Mouse (Mus musculus) midbrain, embryonic 13.5 days (tissue): ENCODE measurements around the gene Rps6ka1. TPM values are rescaled to one million over a fixed set of nuclear protein-coding genes. Genes with fewer than 3 reads are reported as not detected.
A peak's percentile ranks its signal among the peaks of the same experiment; 100 is the strongest.

ENCODE experiments used
- ATAC-seq: fragments of 200-750 bp; cut with Nextera tagmentation; 2 replicates; pipeline ENCODE4 v1.8.0; 2017; ENCODE audit warnings: mild to moderate bottlenecking, moderate TSS enrichment, moderate library complexity
- H3K27ac ChIP-seq: fragments of 300-500 bp; sonication (generic); 2 replicates; pipeline ENCODE4 v1.5.1; 2015; ENCODE audit warnings: inconsistent platforms, mild to moderate bottlenecking, moderate library complexity
- H3K27me3 ChIP-seq: fragments of 300-500 bp; sonication (generic); 2 replicates; pipeline ENCODE4 v1.6.1; 2015; ENCODE audit warnings: mild to moderate bottlenecking, inconsistent platforms
- H3K36me3 ChIP-seq: fragments of 300-500 bp; sonication (generic); 2 replicates; pipeline ENCODE4 v1.6.1; 2015; ENCODE audit warnings: mild to moderate bottlenecking, inconsistent platforms
- H3K4me1 ChIP-seq: fragments of 300-500 bp; sonication (generic); replicated peaks from 2 replicates; pipeline ENCODE4 v1.6.1; 2015; ENCODE audit warnings: inconsistent platforms
- H3K4me2 ChIP-seq: fragments of 300-500 bp; sonication (generic); replicated peaks from 2 replicates; pipeline ENCODE4 v1.6.1; 2015; ENCODE audit warnings: moderate library complexity, mild to moderate bottlenecking, inconsistent platforms
- H3K4me3 ChIP-seq: fragments of 300-500 bp; sonication (generic); replicated peaks from 2 replicates; pipeline ENCODE4 v1.5.1; 2015; ENCODE audit warnings: mild to moderate bottlenecking, inconsistent platforms
- H3K9ac ChIP-seq: fragments of 300-500 bp; sonication (generic); replicated peaks from 2 replicates; pipeline ENCODE4 v1.6.1; 2015; ENCODE audit warnings: mild to moderate bottlenecking, inconsistent platforms
- H3K9me3 ChIP-seq: fragments of 300-500 bp; sonication (generic); 2 replicates; pipeline ENCODE4 v1.6.1; 2016; ENCODE audit warnings: mild to moderate bottlenecking, inconsistent platforms
- WGBS: fragments of 180-500 bp; shearing (Covaris S2); methylation state at CpG from one replicate; pipeline ENCODE4 v1.1.7; 2015; 5-methylcytosine and 5-hydroxymethylcytosine counted together
- polyA plus RNA-seq: library from polyadenylated mRNA; unstranded; fragments of >200 nt; fragmentation: Nextera tagmentation; extraction: Ambion mirVana; gene quantifications from 2 replicates; pipeline ENCODE4 v1.2.1, GENCODE M21; 2015

The Rps6ka1 gene
- polyA plus RNA-seq, 1 experiment from 2014 or later, result 19.2 TPM

GRCm38 (mm10) chr4:133813992-133814803, 73.4 kb downstream of the Rps6ka1 start:
- Histone ChIP-seq H3K4me2 (peak overlapping the region; percentile 61), H3K36me3 (no peaks in the 10 kb centered on the region), H3K9ac (peak overlapping the region; percentile 79), H3K4me3 (peak overlapping the region; percentile 67), H3K9me3 (no peaks in the 10 kb centered on the region), H3K27me3 (0 out of 2 replicates have a peak, but pooled peaks cover 8% of the 10 kb centered on the region), H3K4me1 (peaks cover 23% of the 10 kb centered on the region), H3K27ac (peak overlapping the region; percentile 98)
- ATAC-seq, result peak; percentile 18; the same call in 1 of the 2 replicates
- under 1% methylated on average over 38 of the region's 80 CpGs for WGBS

- peak overlapping the region; percentile 79 for H3K9ac ChIP-seq
- H3K4me1 ChIP-seq, result peaks cover 23% of the 10 kb centered on the region
- peak overlapping the region; percentile 67 for H3K4me3 ChIP-seq
- ATAC-seq, result peak; percentile 93
- no peaks in the 10 kb centered on the region for H3K9me3 ChIP-seq
- H3K27me3 ChIP-seq, result 0 out of 2 replicates have a peak, but pooled peaks cover 8% of the 10 kb centered on the region
- H3K36me3 ChIP-seq, result no peaks in the 10 kb centered on the region
- under 1% methylated on average over 45 of the region's 101 CpGs for WGBS
- H3K27ac ChIP-seq, result peak overlapping the region; percentile 98
- peak overlapping the region; percentile 61 for H3K4me2 ChIP-seq
Observed at GRCm38 (mm10) chr4:133813174-133813991, 74.2 kb downstream of the Rps6ka1 start.

- Histone ChIP-seq H3K4me3 (no peak overlapping the region), H3K27me3 (no peaks in the 10 kb centered on the region), H3K9ac (no peak overlapping the region), H3K27ac (no peak overlapping the region), H3K9me3 (no peaks in the 10 kb centered on the region), H3K4me1 (no peaks in the 10 kb centered on the region), H3K36me3 (no peaks in the 10 kb centered on the region), H3K4me2 (no peak overlapping the region)
- 74% methylated on average over 15 of the region's 15 CpGs for WGBS
- ATAC-seq, result no peak
Observed at GRCm38 (mm10) chr4:133804401-133805263, 83.0 kb downstream of the Rps6ka1 start.

GRCm38 (mm10) chr4:133800589-133800988, 87.0 kb downstream of the Rps6ka1 start:
- no peak overlapping the region for H3K27ac ChIP-seq
- no peak for ATAC-seq
- H3K36me3 ChIP-seq, result no peaks in the 10 kb centered on the region
- H3K4me1 ChIP-seq, result no peaks in the 10 kb centered on the region
- 23% methylated on average over 3 of the region's 6 CpGs for WGBS
- no peak overlapping the region for H3K9ac ChIP-seq
- H3K27me3 ChIP-seq, result no peaks in the 10 kb centered on the region
- H3K4me2 ChIP-seq, result no peak overlapping the region
- H3K9me3 ChIP-seq, result no peaks in the 10 kb centered on the region
- H3K4me3 ChIP-seq, result no peak overlapping the region

Other genes starting within 250 kb of the Rps6ka1 start
- gene Zdhhc18, start 237.6 kb downstream of the Rps6ka1 start, polyA plus RNA-seq, result 3.5 and 4.1 TPM in 2 replicates
- 13.7 and 16.0 TPM in 2 replicates for gene Pigv, start 215.2 kb downstream of the Rps6ka1 start, polyA plus RNA-seq
- gene Arid1a, start 131.0 kb downstream of the Rps6ka1 start, polyA plus RNA-seq, result 43.6 and 47.1 TPM in 2 replicates
- 1,712 and 1,823 TPM in 2 replicates for gene Hmgn2, start 80.9 kb upstream of the Rps6ka1 start, polyA plus RNA-seq
- 42.0 and 44.7 TPM in 2 replicates for gene Dhdds, start 113.1 kb upstream of the Rps6ka1 start, polyA plus RNA-seq
- 0.59 TPM in 2 replicates for gene Lin28a, start 131.0 kb upstream of the Rps6ka1 start, polyA plus RNA-seq
- not detected in 2 replicates for gene Zfp683, start 166.0 kb upstream of the Rps6ka1 start, polyA plus RNA-seq
- 0.97 and 1.1 TPM in 2 replicates for gene Crybg2, start 173.0 kb upstream of the Rps6ka1 start, polyA plus RNA-seq
- 2.2 and 2.7 TPM in 2 replicates for gene Cd52, start 207.3 kb upstream of the Rps6ka1 start, polyA plus RNA-seq
- gene Ubxn11, start 214.8 kb upstream of the Rps6ka1 start, polyA plus RNA-seq, result 9.3 and 11.4 TPM in 2 replicates
- gene Sh3bgrl3, start 241.0 kb upstream of the Rps6ka1 start, polyA plus RNA-seq, result 319 and 332 TPM in 2 replicates